Mouse (Mus musculus) kidney, adult 11 months (tissue): Measurements from ENCODE around the gene Fam118b.
A peak's percentile ranks its signal among the peaks of the same experiment; 100 is the strongest.

Experiments
- DNase-seq: peaks from one replicate; pipeline ENCODE4 v3.0.0; 2022

Gene Fam118b

DNA sequence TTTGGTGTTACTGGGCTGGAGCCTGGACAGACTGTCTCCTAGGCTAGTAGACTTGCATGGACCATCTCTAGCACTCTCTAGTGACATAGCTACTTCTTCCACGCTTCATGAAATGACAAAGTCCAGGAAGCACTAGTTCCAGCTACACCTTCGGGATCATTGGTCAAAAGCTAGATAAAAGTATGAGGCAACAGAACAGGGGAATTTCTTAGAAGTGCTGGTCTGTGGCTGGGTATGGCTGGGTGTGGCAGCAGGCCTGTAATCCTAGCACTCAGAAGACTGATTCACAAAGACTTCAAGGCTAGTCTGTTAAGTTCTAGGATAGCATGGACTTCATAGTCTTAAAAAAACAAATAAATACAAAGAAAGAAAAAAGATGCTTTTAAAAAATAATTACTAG, 4.2 kb downstream of the Fam118b start:
- DNase-seq, result no peak

- DNase-seq, result no peak
Measured at GRCm38 (mm10) chr9:35262418-35262817, 5.2 kb downstream of the Fam118b start.

DNA sequence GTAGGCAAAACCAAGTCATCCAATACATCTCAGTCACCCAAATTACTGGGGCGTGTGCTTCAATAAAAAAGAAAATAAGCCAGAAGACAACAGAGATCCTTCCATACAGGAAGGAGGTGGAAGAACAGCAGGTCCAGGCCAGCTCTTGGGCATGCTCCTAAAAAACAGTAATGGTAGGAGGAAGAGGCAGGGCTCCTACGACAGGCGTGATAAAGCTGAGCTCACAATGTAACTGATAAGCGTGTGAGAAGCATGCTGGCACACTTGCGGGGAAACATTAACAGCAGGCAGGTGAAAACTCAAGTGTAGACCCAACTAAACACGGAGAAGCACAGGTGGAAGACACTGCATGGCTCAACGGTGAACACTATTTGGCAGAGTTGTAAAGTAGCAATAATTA, 10.2 kb downstream of the Fam118b start:
- no peak for DNase-seq

- DNase-seq, result no peak
Measured at GRCm38 (mm10) chr9:35249476-35249875, 18.1 kb downstream of the Fam118b start.

DNA sequence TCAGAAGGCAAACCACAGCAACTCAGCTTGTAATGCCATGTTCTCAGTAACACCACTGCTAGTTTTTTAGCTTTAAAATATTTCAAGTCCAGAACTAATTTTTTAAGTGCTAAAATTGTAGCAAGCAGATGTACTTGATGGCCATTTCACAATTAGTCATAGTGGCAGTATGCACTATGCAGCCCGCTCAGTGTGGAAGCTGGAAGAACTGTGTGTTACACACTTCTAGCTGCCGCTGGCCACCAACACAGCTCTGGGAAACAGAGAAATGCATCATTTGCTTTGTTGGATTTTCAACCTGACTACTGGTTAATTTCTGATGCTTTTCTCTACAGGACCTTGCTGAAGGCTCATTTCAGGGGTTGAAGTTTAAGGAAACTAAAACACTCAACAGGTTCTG, 20.2 kb downstream of the Fam118b start:
- DNase-seq, result no peak

DNA sequence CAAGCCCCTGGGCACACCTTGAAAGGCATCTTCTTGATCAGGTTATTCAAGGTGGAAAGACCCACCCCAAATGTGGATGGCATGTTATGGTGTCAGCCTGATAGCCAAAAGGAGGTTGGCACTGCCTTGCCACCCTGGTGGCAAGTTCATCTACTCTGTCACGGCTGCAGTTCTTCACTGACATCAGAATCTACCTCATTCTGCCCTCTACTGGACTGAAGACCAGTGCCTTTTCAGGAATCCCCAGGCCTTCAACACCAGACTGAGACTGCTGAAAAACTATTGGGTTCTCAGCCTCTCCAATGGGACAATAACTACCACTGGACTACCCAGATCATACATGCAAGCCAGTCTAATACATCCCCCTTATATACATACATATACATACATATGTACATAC, 27.9 kb downstream of the Fam118b start:
- DNase-seq, result no peak

DNA sequence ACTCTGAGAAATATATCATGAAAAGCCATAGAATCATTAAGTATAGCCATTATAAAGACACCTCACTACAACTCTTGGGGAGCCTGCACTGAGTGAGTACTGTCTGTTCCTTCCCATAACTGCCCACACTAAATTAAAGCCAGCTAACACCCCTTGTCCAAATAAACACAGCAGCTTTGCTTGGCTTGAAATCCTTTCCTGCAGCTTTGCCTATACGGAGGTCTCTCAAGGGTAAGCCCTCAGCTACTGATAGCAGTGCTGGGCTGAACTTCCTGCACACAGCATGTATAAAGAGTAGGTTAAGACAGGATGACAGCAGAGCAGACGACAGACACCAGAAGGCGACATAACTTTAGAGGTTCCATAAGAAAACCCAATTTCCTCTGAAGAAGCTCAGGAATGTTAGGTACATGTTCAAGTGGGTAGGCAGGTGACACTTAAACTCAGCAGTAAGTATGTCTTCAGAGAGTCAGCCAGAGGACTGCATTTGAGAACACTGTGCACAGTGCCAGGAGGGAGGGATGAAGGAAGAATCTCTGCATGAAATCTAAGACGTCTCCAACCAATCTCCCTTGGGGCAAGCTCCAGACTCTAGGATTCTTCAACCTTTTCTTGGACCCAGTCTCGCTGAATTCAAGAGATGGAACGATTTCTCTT, 28.6 kb downstream of the Fam118b start:
- no peak for DNase-seq

DNA sequence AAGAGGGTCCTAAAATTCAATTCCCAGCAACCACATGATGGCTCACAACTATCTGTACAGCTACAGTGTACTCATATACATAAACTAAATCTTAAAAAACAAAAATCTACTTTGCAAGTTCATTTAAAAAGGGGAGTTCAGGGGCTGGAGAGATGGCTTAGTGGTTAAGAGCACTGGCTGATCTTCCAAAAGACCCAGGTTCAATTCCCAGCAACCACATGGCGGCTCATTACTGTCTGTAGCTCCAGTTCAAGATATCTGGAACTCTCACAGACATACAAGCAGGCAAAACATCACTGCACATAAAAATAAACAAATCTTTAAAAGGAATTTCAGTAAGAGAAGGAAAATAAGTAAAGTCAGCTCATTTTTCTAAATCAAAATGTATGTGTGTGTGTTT, 29.2 kb downstream of the Fam118b start:
- no peak for DNase-seq

DNA sequence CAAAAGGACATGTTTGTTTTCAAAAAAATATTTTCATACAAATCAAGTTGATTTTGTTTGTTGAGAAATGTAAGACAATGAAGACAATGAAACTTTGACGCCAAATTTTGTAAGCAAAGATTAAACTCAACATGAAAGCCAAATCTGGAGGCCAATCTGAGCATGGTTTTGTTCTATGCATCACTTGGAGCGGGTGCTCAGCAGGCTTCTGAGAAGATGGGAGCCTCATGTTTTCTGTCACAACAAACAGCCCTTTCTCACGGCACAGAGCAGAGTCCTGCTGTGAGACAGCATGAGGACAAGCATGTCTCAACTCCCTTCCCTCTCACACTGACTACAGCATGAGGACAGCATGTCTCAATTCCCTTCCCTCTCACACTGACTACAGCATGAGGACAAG, 31.6 kb downstream of the Fam118b start:
- DNase-seq, result no peak

GRCm38 (mm10) chr9:35228671-35229070, 38.9 kb downstream of the Fam118b start:
- no peak for DNase-seq

DNA sequence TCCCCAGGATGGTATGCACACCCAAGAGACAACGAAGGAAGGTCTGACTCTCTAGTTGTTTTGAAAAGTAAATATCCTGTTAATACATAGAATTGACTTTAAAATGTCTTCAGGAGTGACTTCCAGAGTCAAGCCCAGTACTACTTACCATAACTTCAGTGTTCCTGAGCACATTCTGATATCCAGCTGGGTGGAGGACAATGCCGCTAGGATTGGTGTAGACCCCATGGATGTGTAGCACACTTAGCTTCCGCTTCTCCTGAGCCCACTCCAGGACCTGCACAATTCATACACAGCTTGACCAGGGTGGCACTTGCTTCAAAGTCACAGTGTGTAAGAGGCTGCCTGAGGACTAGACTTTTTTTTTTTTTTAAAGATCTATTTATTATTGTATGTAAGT, 44.1 kb downstream of the Fam118b start:
- no peak for DNase-seq

GRCm38 (mm10) chr9:35217963-35218362, 49.6 kb downstream of the Fam118b start:
- no peak for DNase-seq

DNA sequence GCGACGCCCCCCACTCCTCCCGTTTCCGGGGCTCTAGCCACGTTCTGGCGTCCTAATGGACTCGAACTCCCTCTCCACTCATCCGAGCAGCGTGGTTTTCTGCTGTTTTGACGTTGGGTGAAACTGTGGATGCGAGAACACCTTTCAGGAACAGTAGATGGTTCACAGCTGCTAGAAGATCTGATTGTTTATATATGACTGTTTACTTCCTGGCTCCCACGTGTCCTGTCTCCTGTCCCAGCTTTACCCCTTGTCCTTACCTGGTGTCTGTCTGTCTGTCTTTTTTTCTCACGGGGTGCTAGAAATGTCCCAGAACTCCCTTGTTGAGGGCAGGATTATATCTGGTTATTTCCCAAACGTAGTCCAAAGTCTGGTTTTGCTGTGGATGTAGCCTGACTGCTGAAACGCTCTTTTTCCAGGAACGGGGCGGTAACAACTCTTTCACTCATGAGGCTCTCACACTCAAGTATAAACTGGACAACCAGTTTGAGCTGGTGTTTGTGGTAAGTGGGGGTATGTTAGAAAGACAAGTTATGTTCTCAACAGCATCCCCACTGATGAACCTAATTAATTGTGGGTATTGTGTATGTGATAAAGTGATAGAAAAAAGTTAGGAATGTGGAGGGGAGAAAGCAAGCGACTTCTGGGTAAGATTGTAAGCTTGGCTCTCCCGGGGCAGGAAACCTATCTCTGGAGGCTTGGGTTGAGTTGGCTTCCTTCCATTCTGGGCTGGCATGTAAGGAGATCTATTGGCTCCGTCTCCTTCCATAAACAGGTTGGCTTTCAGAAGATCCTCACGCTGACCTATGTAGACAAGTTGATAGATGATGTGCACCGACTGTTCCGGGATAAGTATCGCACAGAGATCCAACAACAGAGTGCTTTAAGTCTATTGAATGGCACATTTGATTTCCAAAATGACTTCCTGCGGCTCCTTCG, 55.8 kb downstream of the Fam118b start:
- no peak for DNase-seq

GRCm38 (mm10) chr9:35210542-35211474, 56.8 kb downstream of the Fam118b start, which contains the start of gene Foxred1:
Gene Foxred1, minus strand, starts transcription at chr9:35211055.
- peak; percentile 99 for DNase-seq

DNA sequence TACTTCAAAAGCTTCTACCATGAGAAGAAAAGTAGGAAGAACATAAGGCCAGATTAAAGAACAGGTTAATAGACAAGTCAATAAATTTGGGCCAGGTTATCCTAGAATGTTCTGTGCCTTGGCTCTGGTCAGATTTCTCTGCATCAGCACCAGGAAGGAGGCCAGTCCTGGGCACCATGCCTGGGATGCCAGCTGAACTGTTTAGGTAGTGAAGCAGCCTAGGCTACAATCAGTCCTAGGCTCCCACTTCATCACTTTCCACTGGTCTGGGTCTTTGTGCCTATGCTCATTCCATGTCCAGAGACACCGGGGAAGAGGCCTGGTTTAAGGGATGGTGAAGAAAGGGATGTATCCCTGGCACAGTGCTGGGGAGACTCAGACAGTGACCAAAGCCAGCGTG, 63.2 kb downstream of the Fam118b start:
- no peak for DNase-seq

GRCm38 (mm10) chr9:35203536-35203935, 64.1 kb downstream of the Fam118b start:
- DNase-seq, result no peak

DNA sequence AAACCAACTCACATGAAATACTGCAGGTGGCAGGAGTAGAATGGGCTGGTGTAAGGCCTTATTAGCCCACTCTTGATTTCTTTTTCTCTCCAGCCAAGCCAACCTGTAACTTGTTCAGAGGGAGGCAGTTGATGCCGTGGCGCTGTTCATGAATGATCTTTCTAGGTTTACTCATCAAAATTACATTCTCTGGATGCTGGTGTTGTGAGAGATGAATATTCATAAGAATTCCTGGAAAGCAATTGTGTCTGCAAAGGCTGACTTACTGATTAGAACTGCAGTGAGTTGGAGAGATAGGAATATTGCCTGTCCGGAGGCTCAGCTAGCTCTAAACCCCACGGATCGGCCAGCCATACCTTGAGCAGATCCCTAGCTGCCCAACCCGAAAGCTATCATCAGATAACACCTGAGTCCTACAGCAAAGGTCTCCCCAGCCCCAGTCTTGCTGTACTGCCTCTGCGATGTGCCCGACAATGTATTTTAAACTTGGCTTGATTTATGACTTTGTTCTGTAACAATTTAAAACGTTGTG, 67.0 kb downstream of the Fam118b start:
- no peak for DNase-seq

GRCm38 (mm10) chr9:35199772-35200471, 67.7 kb downstream of the Fam118b start, which contains the start of the genes Srpr and Tirap:
Gene Srpr, plus strand, starts transcription at chr9:35200175.
Gene Tirap, minus strand, starts transcription at chr9:35200291.
- DNase-seq, result peak; percentile 86

- peak; percentile 21 for DNase-seq
Measured at GRCm38 (mm10) chr9:35198945-35199771, 68.4 kb downstream of the Fam118b start.

DNA sequence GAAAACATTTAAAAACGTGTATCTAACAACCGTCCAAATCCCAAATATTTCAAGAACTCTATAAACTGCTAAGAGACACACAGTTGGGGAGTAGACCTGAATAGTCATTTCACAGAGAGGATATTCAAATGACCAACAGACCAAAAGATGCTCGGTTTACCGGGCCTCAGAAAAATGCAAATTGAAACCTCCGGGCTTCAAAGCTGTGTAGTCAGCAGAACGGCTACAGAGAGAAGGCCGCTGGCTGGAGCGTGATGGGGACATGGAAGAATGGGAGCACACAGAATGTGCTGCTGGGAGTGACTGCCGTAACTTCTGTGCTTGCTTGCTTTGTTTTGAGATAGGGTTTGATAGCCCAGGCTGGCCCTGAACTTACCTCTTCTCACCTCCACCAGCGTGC, 69.3 kb downstream of the Fam118b start:
- no peak for DNase-seq

- DNase-seq, result no peak
Measured at GRCm38 (mm10) chr9:35197625-35198024, 70.0 kb downstream of the Fam118b start.
